Mouse (Mus musculus): ENCODE measurements at regions not wholly inside any gene's neighbourhood (a gene's known extent, or its start where the extent isn't known, plus 50 kb on each side); places are given as distances from the start of the nearest gene placed in this dataset.

DNA sequence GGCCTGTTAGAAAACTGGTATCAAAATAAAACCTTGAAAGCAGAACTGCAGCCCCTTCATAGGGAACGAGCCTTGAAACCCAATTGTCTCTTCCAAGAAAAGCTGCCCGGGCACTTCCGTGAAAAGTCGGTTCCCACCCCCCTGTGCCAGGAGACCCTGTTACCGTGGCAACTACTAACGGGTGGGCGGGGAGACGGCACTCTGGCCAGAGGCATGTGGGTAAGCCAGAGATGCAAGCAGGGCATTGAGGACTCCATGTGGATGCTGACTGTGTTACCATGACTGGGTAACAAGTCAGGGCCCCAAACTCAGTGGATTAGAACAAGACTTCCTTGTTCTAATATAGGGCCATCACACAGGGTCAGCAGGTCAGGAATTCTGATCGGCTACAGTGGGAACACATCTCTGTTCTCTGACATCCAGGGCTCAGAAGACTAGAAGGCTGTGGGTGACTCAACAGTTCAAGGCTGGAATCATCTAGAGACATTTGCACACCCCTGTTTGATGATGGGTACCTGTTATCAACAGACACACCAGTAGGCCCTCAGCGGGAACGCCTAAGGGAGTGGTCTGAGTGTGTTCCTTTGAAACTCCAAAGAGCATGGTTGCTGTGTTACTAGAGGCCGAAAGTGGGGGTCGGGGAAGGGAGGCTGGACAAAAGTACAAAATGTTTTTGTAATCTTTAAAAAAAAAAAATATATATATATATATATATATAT, 236.9 kb upstream of the Sdk2 start:
- TF ChIP-seq CTCF (IDR thresholded peaks at IDR 0.05; ENCODE audit: low read depth, low read length) (no peak), GATA1 (IDR thresholded peaks at IDR 0.05; ENCODE audit: borderline replicate concordance, low read length) (no peak), TAL1 (conservative IDR thresholded peaks at IDR 0.05; ENCODE audit: low read depth, low read length) (no peak), GATA2 (IDR thresholded peaks at IDR 0.05; ENCODE audit: borderline replicate concordance, low read depth, low read length) (no peak)

Data from G1E (cell line).